Mouse (Mus musculus): ENCODE data around the gene Pgf. TPM values are rescaled to one million over a fixed set of nuclear protein-coding genes. Genes with fewer than 3 reads are reported as not detected.

Pgf gene
- polyA plus RNA-seq, 1 experiment: 2.2 TPM

DNA sequence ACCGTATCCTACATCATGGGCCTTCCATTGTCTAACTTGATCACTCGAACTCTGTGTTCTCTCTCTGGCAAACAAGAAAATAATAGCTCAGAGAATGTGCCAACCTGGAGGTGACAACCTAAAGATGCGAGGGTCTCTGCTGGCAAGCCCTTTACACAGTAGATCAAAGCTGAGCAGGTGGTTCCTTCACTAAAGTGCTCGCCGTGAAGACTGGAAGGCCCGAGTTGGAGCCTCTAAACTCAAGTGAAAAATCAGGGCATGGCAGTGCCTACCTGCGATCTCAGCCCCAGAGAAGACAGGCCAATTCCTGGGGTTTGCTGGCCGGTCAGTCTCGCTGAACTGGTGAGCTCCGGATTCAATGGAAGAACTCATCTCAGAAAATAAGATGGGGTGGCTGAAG lies 15.6 kb upstream of the Pgf start:
- H3K4me1 ChIP-seq (ENCODE audit: control insufficient read depth, insufficient read depth, low read length): peaks cover 24% of the 10 kb centered on the region
- TF ChIP-seq CTCF (IDR thresholded peaks at IDR 0.05; ENCODE audit: low read depth, low read length) (no peak), POLR2A (IDR thresholded peaks at IDR 0.05; ENCODE audit: borderline replicate concordance, low read depth, low read length) (no peak)
- no peak overlapping the region for H3K27ac ChIP-seq (ENCODE audit: insufficient read depth, low read depth, low read length)
- no peak overlapping the region for H3K4me3 ChIP-seq (ENCODE audit: insufficient read depth, low read length)

DNA sequence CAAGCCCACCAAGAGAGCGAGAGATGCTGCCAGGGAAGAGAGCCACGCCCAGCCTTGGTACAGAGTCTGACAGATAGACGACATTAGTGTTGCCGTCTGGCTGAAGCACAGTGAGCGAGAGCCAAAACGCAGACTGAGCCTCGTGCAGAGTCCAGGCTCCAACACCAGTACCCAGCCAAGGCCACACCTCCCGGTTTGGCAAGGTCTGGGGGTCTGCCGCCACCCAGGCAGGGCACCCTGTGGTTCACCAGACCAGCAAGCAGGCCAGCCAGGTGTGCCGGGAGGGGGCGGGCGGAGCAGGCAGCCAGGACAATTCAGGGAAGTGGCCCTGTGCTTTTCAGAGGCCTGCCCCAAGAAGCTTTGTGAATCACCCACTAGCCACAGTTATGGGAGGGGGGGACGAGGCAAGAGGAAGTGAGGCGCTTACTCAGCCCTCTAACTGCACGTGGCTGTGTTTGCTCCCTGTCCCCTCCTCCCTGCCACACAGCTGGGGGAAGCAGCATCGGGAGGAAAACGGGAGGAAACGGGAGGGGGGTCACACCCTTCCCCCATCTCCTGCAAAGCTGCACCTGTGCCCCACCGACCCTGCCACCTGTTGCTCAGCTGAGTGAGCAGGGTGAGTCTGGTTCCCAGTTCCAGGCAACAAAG lies 15.0 kb upstream of the Pgf start:
- Histone ChIP-seq H3K27ac (ENCODE audit: insufficient read depth, low read depth, low read length) (peak overlapping the region; percentile 57), H3K4me1 (ENCODE audit: control insufficient read depth, insufficient read depth, low read length) (peaks cover 24% of the 10 kb centered on the region), H3K4me3 (ENCODE audit: insufficient read depth, low read length) (no peak overlapping the region)
- TF ChIP-seq CTCF (IDR thresholded peaks at IDR 0.05; ENCODE audit: low read depth, low read length): no peak
- no peak for TF ChIP-seq POLR2A (IDR thresholded peaks at IDR 0.05; ENCODE audit: borderline replicate concordance, low read depth, low read length)

DNA sequence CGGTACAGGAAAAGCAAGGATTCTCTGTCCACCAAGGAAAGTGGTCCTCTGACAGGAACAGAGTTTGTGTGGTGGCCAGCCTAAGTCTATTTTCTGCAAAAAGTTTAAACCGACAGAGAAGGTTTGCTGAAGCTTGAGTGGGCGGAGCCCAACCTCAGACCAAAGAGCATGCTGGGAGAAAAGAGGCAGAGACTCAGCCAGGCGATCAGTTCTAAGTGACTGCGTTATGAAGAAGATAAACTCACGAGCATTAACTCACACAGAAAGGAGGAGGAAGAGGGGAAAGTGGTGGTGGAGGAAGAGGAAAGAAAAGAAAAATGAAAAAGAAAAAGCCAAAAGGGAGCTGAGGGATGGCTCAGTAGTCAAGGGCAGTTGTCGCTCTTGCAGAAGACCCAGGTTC lies 12.7 kb upstream of the Pgf start:
- no peak for TF ChIP-seq CTCF (IDR thresholded peaks at IDR 0.05; ENCODE audit: low read depth, low read length)
- TF ChIP-seq POLR2A (IDR thresholded peaks at IDR 0.05; ENCODE audit: borderline replicate concordance, low read depth, low read length): no peak
- H3K4me3 ChIP-seq (ENCODE audit: insufficient read depth, low read length): no peak overlapping the region
- H3K4me1 ChIP-seq (ENCODE audit: control insufficient read depth, insufficient read depth, low read length): peaks cover 26% of the 10 kb centered on the region
- no peak overlapping the region for H3K27ac ChIP-seq (ENCODE audit: insufficient read depth, low read depth, low read length)

DNA sequence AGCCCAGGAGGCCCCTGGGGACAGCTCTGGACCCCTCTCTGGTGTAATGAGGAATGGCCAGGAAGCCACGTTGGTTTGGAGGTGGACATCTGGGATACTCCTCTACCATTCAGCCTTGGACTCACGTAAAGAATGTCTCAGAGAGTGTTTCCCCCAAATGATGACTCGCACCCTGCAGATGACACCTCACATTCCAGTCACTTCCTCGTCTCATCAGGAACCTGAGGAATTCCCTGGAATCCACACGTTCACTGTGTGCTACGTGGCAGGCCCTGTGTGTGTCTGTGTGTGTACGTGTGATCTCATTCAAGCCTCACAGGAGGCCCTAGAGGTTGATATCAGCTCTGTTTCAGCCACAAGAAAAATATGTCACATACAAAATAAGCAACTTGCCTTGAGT lies 8.8 kb upstream of the Pgf start:
- no peak overlapping the region for H3K27ac ChIP-seq (ENCODE audit: insufficient read depth, low read depth, low read length)
- no peak overlapping the region for H3K4me3 ChIP-seq (ENCODE audit: insufficient read depth, low read length)
- H3K4me1 ChIP-seq (ENCODE audit: control insufficient read depth, insufficient read depth, low read length): peaks cover 9% of the 10 kb centered on the region
- no peak for TF ChIP-seq POLR2A (IDR thresholded peaks at IDR 0.05; ENCODE audit: borderline replicate concordance, low read depth, low read length)
- no peak for TF ChIP-seq CTCF (IDR thresholded peaks at IDR 0.05; ENCODE audit: low read depth, low read length)

DNA sequence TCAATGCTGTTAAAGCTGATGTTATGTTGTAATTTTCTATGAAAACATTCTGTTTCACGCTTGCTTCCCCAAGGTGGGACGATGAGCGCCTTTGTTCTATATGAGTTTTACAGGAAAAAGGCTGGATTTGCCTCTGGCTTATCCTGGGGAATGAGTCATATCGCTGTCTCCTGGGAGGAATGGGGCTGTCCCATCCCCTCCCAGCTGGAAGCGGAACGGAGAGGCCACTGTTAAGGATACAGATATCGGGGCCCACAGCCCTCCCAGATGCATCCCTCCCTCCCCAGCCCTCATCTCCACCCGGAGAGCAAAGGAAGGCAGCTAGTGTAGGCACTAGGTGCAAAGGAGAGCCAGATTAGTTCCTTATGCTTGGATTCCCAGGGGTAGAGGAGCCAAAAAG lies 8.2 kb upstream of the Pgf start:
- no peak for TF ChIP-seq POLR2A (IDR thresholded peaks at IDR 0.05; ENCODE audit: borderline replicate concordance, low read depth, low read length)
- TF ChIP-seq CTCF (IDR thresholded peaks at IDR 0.05; ENCODE audit: low read depth, low read length): no peak
- Histone ChIP-seq H3K4me1 (ENCODE audit: control insufficient read depth, insufficient read depth, low read length) (peaks cover 9% of the 10 kb centered on the region), H3K4me3 (ENCODE audit: insufficient read depth, low read length) (no peak overlapping the region), H3K27ac (ENCODE audit: insufficient read depth, low read depth, low read length) (no peak overlapping the region)

DNA sequence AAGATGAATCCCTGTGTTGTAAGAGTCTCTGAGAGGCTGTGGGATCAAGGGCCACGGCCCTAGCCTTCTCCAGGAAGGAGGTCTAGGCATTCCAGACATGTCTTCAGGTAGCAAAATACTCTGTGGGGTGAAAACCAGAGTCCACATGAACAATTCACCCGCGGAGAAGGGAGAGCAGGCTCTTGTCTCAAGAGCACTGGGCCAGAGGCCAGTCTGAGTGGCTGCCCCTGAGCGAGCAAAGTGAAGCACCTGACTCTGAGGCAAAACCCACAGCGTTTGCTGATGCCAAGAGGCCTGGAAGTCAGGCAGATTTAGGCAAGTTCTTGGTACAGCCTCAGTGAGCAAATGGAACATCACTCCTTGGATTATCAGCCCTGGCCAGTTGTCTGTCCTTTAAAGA lies 6.5 kb upstream of the Pgf start:
- H3K27ac ChIP-seq (ENCODE audit: insufficient read depth, low read depth, low read length): no peak overlapping the region
- TF ChIP-seq POLR2A (IDR thresholded peaks at IDR 0.05; ENCODE audit: borderline replicate concordance, low read depth, low read length) (no peak), CTCF (IDR thresholded peaks at IDR 0.05; ENCODE audit: low read depth, low read length) (no peak)
- H3K4me3 ChIP-seq (ENCODE audit: insufficient read depth, low read length): no peak overlapping the region
- peaks cover 9% of the 10 kb centered on the region for H3K4me1 ChIP-seq (ENCODE audit: control insufficient read depth, insufficient read depth, low read length)

DNA sequence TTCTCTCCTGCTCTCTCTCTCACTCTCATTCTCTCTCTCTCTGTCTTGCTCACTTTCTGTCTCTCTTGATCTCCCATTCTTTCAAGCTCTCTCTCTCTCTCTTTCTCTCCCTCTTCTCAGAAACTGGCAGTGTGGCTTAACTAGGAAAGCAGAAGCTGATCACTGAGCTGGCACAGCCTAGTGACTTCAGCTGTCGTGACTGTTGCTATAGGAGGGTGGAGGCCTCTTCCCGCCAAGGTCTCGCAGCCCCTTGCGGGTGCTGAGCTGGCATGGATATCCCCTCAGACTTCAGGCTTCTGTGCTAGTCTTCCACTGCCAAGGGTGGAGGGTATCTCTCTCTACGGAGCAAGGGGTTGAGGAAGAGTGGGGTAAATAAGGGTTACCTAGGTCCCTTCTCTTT lies 5.3 kb upstream of the Pgf start:
- no peak overlapping the region for H3K4me3 ChIP-seq (ENCODE audit: insufficient read depth, low read length)
- peaks cover 9% of the 10 kb centered on the region for H3K4me1 ChIP-seq (ENCODE audit: control insufficient read depth, insufficient read depth, low read length)
- TF ChIP-seq POLR2A (IDR thresholded peaks at IDR 0.05; ENCODE audit: borderline replicate concordance, low read depth, low read length) (no peak), CTCF (IDR thresholded peaks at IDR 0.05; ENCODE audit: low read depth, low read length) (no peak)
- H3K27ac ChIP-seq (ENCODE audit: insufficient read depth, low read depth, low read length): no peak overlapping the region

DNA sequence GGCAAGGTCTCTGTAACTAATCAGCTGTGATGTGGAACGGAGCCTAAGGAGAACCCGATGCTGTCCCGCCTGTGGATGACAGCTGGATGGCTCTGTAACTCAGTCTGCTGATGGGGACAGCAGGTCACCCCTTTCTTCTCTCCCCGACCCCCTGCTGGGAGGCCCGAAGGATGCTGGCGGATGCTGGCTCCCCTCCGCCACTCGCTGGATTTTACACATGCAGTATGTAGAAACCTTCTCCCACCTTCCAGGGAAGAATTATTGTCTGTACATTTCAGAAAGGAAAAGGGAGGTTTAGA lies 4.7 kb upstream of the Pgf start:
- Histone ChIP-seq H3K27ac (ENCODE audit: insufficient read depth, low read depth, low read length) (no peak overlapping the region), H3K4me3 (ENCODE audit: insufficient read depth, low read length) (no peak overlapping the region), H3K4me1 (ENCODE audit: control insufficient read depth, insufficient read depth, low read length) (peaks cover 9% of the 10 kb centered on the region)
- no peak for TF ChIP-seq CTCF (IDR thresholded peaks at IDR 0.05; ENCODE audit: low read depth, low read length)
- TF ChIP-seq POLR2A (IDR thresholded peaks at IDR 0.05; ENCODE audit: borderline replicate concordance, low read depth, low read length): no peak

DNA sequence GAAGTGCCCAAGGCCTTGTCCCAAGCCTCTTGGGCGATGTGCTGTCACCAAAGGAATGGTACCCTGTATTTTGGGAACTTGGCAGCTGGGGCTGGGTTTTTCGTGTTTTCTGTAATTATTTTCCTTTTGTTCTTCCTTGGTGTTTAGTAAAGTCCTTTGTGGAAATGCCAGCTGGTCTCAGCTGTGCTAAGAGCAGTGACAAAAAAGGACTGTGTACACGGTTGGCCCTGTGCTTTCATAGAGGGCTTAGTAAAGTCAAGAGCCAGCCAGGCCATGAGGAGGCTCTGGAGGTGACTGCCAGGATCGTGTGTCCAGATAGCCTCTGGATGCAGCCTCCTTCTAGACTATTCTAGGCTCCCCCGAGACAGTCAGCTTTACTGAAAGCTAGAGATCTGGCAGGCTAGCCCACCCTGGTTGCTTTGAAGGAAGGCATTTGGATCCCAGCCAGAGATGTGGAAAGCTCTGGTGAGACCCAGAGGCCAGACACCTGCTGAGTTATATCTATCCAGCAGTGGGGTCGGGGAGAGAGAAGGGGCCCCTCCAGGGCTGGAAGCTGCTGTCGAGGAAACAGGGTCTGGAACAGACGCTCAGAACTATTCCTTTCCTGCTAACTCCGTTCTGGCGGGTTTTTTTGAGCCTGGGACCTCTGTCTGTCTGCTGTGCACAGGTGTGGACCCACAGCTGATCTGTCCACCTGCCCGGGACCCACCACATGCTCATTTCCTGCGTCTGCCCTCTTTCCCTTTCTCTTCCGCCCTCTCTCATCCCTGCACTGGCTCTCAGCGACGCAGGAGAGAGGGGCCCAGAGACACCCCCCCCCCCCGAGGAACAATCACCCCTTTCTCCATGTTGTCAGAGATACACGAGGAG lies 4.1 kb upstream of the Pgf start:
- H3K27ac ChIP-seq (ENCODE audit: insufficient read depth, low read depth, low read length): no peak overlapping the region
- TF ChIP-seq POLR2A (IDR thresholded peaks at IDR 0.05; ENCODE audit: borderline replicate concordance, low read depth, low read length): no peak
- TF ChIP-seq CTCF (IDR thresholded peaks at IDR 0.05; ENCODE audit: low read depth, low read length): no peak
- H3K4me3 ChIP-seq (ENCODE audit: insufficient read depth, low read length): no peak overlapping the region
- peaks cover 12% of the 10 kb centered on the region for H3K4me1 ChIP-seq (ENCODE audit: control insufficient read depth, insufficient read depth, low read length)

DNA sequence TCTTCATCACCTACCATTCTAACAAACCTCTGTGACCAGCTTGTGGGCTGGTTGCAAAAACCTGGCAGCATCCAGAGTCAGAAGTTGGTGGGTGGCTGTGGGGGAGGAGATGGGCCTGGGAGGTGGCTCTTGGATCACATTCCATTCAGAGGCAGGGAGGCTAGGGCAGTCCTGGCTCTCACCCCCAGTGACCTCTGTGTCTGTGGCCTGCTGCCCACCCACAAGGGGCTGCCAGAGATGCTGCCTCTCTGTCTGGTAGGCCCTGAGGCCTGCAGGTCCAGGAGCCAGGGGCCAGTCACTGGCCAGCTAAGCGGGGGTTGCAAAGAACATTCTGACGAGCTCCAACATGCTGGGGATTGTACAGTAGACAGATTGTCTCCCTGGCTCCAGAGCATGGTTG lies 704 bp upstream of the Pgf start:
- Histone ChIP-seq H3K4me1 (ENCODE audit: control insufficient read depth, insufficient read depth, low read length) (peaks cover 11% of the 10 kb centered on the region), H3K27ac (ENCODE audit: insufficient read depth, low read depth, low read length) (no peak overlapping the region), H3K4me3 (ENCODE audit: insufficient read depth, low read length) (no peak overlapping the region)
- TF ChIP-seq CTCF (IDR thresholded peaks at IDR 0.05; ENCODE audit: low read depth, low read length) (no peak), POLR2A (IDR thresholded peaks at IDR 0.05; ENCODE audit: borderline replicate concordance, low read depth, low read length) (no peak)
